Mouse (Mus musculus): Measurements from ENCODE around the gene Ptpre. TPM values are rescaled to one million over a fixed set of nuclear protein-coding genes. Genes with fewer than 3 reads are reported as not detected.

Ptpre gene
- total and polyA plus RNA-seq, 2 experiments from 2014 or later: 2.0 to 4.0 TPM

DNA sequence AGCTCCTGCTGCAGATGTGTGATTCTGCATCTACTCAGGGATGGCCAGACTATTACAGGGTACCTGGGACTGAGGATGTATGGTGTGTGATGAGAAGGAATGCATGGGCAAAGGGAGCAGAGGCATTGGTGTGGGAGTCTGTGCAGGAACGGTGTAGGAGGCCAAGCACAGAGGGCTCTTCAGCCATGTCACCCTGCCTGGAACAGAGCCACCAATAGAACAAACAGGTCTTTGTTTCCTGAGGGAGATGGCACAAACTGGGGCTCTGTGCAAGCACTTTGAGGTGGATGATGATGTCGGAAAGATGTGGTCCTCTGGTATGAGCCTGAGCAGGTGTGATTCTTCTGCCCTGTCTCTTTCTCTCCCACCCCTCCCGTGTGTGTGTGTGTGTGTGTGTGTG is 5.8 kb downstream of the Ptpre start:
- TF ChIP-seq EP300 (IDR thresholded peaks at IDR 0.05; ENCODE audit: low read depth): no peak
- no peak for TF ChIP-seq CTCF (IDR thresholded peaks at IDR 0.05; ENCODE audit: low read depth)
- no peak overlapping the region for H3K4me2 ChIP-seq (ENCODE audit: low read depth, low read length)
- no peak for DNase-seq (ENCODE audit: low spot score)
- peaks cover 17% of the 10 kb centered on the region for H3K27me3 ChIP-seq (ENCODE audit: control insufficient read depth, insufficient read depth, low read length)
- no peak overlapping the region for H3K4me3 ChIP-seq (ENCODE audit: low read depth, low read length)
- no peak for ATAC-seq (ENCODE audit: insufficient read depth, low read depth)
- no peaks in the 10 kb centered on the region for H3K36me3 ChIP-seq (replicated peaks; ENCODE audit: control insufficient read depth, insufficient read depth, low read length)
- H3K27ac ChIP-seq (ENCODE audit: low read depth): no peak overlapping the region
- no peak overlapping the region for H3K9ac ChIP-seq (replicated peaks; ENCODE audit: low read depth, low read length)
- WGBS: 59% methylated on average over 3 of the region's 3 CpGs
- 0 out of 2 replicates have a peak, but pooled peaks cover 3% of the 10 kb centered on the region for H3K4me1 ChIP-seq (ENCODE audit: control insufficient read depth, insufficient read depth)
- no peaks in the 10 kb centered on the region for H3K9me3 ChIP-seq (replicated peaks; ENCODE audit: control insufficient read depth, low read length)

DNA sequence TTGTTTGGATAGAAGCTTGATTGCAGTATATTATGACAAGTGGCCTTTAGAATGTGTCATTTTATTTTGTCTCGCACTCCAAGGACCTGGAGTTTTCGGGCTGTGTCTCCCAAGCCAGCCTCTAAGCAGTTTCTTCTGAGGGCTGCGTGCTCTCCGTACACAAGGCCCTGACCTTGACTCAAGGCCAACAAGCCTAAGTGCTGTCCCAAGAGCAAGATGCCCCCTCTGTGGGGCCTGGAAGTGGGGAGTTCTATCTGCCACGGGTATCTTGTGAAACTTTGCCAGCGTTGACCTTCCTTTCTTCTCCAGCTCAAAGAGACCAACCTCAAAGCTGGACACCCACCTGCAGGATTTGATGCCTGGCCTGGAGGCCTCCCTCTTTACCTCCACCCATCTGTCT is 7.0 kb downstream of the Ptpre start:
- Histone ChIP-seq H3K27me3 (ENCODE audit: control insufficient read depth, insufficient read depth, low read length) (peaks cover 5% of the 10 kb centered on the region), H3K4me2 (ENCODE audit: low read depth, low read length) (no peak overlapping the region), H3K4me3 (ENCODE audit: low read depth, low read length) (no peak overlapping the region), H3K9me3 (replicated peaks; ENCODE audit: control insufficient read depth, low read length) (no peaks in the 10 kb centered on the region), H3K36me3 (replicated peaks; ENCODE audit: control insufficient read depth, insufficient read depth, low read length) (no peaks in the 10 kb centered on the region), H3K4me1 (ENCODE audit: control insufficient read depth, insufficient read depth) (no peaks in the 10 kb centered on the region), H3K9ac (replicated peaks; ENCODE audit: low read depth, low read length) (no peak overlapping the region), H3K27ac (ENCODE audit: low read depth) (no peak overlapping the region)
- 85% methylated on average over 6 of the region's 6 CpGs for WGBS
- DNase-seq (ENCODE audit: low spot score) (no peak), ATAC-seq (ENCODE audit: insufficient read depth, low read depth) (no peak)
- TF ChIP-seq CTCF (IDR thresholded peaks at IDR 0.05; ENCODE audit: low read depth) (no peak), EP300 (IDR thresholded peaks at IDR 0.05; ENCODE audit: low read depth) (no peak)

DNA sequence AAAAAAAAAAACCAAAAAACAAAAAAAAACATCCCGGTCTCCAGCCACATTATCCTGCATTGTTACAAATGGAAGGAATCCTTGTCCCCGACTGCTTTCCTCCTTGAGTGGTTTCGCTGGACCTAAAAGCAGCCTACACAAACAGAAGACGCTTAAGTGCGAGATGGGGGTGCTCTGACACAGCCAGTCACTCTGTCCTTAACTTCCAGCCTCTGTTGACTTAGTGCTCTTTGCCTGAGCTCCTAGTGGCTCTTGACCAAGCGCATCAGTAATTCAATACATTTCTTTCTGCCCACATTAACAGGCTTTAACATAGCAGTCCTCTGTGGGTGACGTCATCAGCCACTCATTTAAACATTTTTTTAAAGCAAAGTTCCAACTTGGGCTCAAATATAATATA is 8.7 kb downstream of the Ptpre start:
- no peak overlapping the region for H3K4me2 ChIP-seq (ENCODE audit: low read depth, low read length)
- H3K4me1 ChIP-seq (ENCODE audit: control insufficient read depth, insufficient read depth): no peaks in the 10 kb centered on the region
- no peaks in the 10 kb centered on the region for H3K36me3 ChIP-seq (replicated peaks; ENCODE audit: control insufficient read depth, insufficient read depth, low read length)
- no peak overlapping the region for H3K9ac ChIP-seq (replicated peaks; ENCODE audit: low read depth, low read length)
- H3K27ac ChIP-seq (ENCODE audit: low read depth): no peak overlapping the region
- TF ChIP-seq EP300 (IDR thresholded peaks at IDR 0.05; ENCODE audit: low read depth) (no peak), CTCF (IDR thresholded peaks at IDR 0.05; ENCODE audit: low read depth) (no peak)
- H3K4me3 ChIP-seq (ENCODE audit: low read depth, low read length): no peak overlapping the region
- WGBS: 70% methylated on average over 7 of the region's 7 CpGs
- H3K27me3 ChIP-seq (ENCODE audit: control insufficient read depth, insufficient read depth, low read length): no peaks in the 10 kb centered on the region
- ATAC-seq (ENCODE audit: insufficient read depth, low read depth): no peak
- no peak for DNase-seq (ENCODE audit: low spot score)
- H3K9me3 ChIP-seq (replicated peaks; ENCODE audit: control insufficient read depth, low read length): no peaks in the 10 kb centered on the region

DNA sequence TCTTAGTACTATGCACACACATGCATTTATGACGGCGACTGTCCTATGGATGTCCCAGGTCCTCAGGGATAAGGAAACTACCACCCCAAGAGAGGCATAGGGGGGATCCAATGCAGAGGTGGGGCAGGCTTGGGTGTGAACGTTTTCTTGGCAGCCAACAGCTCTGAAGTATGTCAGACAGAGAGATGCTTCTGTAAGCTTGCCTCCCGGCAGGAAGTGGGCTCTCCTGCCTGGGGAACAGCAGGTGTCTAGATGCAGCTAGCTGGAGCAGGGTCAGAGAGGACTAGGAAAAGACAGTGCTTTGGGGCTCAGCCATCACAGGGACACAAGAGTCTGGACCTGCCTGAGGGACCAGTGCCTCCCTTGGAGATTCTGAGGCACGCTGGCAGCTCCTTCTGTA is 9.2 kb downstream of the Ptpre start:
- ATAC-seq (ENCODE audit: insufficient read depth, low read depth) (no peak), DNase-seq (ENCODE audit: low spot score) (no peak)
- no peaks in the 10 kb centered on the region for H3K27me3 ChIP-seq (ENCODE audit: control insufficient read depth, insufficient read depth, low read length)
- peaks cover 5% of the 10 kb centered on the region for H3K4me1 ChIP-seq (ENCODE audit: control insufficient read depth, insufficient read depth)
- H3K27ac ChIP-seq (ENCODE audit: low read depth): no peak overlapping the region
- no peak overlapping the region for H3K9ac ChIP-seq (replicated peaks; ENCODE audit: low read depth, low read length)
- 49% methylated on average over 5 of the region's 5 CpGs for WGBS
- H3K36me3 ChIP-seq (replicated peaks; ENCODE audit: control insufficient read depth, insufficient read depth, low read length): no peaks in the 10 kb centered on the region
- H3K9me3 ChIP-seq (replicated peaks; ENCODE audit: control insufficient read depth, low read length): no peaks in the 10 kb centered on the region
- H3K4me3 ChIP-seq (ENCODE audit: low read depth, low read length): no peak overlapping the region
- no peak overlapping the region for H3K4me2 ChIP-seq (ENCODE audit: low read depth, low read length)
- TF ChIP-seq CTCF (IDR thresholded peaks at IDR 0.05; ENCODE audit: low read depth): no peak
- no peak for TF ChIP-seq EP300 (IDR thresholded peaks at IDR 0.05; ENCODE audit: low read depth)

DNA sequence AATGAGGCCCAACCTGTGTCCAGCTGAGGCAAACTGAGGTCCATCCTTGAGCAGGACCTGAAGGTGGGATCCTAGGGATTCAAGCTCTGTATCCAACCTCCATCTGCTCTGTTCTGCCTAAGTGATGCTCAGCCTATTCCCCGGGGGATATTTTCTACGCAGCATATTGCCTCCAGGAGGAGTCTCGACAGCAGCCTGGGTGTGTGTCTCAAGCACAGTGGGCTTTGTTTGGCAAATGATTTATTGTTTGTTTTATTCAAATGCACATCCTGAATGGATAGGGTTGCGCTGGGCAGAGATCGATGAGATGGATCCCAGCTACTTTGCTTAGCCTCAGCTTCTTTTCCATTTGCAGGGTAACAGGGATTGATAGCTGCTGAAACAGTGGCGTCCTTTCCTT is 11.2 kb downstream of the Ptpre start:
- no peaks in the 10 kb centered on the region for H3K9me3 ChIP-seq (replicated peaks; ENCODE audit: control insufficient read depth, low read length)
- WGBS: 80% methylated on average over 6 of the region's 6 CpGs
- H3K27ac ChIP-seq (ENCODE audit: low read depth): no peak overlapping the region
- DNase-seq (ENCODE audit: low spot score) (no peak), ATAC-seq (ENCODE audit: insufficient read depth, low read depth) (no peak)
- no peaks in the 10 kb centered on the region for H3K36me3 ChIP-seq (replicated peaks; ENCODE audit: control insufficient read depth, insufficient read depth, low read length)
- no peak overlapping the region for H3K4me3 ChIP-seq (ENCODE audit: low read depth, low read length)
- no peak overlapping the region for H3K9ac ChIP-seq (replicated peaks; ENCODE audit: low read depth, low read length)
- TF ChIP-seq EP300 (IDR thresholded peaks at IDR 0.05; ENCODE audit: low read depth) (no peak), CTCF (IDR thresholded peaks at IDR 0.05; ENCODE audit: low read depth) (no peak)
- no peaks in the 10 kb centered on the region for H3K27me3 ChIP-seq (ENCODE audit: control insufficient read depth, insufficient read depth, low read length)
- H3K4me2 ChIP-seq (ENCODE audit: low read depth, low read length): no peak overlapping the region
- H3K4me1 ChIP-seq (ENCODE audit: control insufficient read depth, insufficient read depth): peaks cover 8% of the 10 kb centered on the region

DNA sequence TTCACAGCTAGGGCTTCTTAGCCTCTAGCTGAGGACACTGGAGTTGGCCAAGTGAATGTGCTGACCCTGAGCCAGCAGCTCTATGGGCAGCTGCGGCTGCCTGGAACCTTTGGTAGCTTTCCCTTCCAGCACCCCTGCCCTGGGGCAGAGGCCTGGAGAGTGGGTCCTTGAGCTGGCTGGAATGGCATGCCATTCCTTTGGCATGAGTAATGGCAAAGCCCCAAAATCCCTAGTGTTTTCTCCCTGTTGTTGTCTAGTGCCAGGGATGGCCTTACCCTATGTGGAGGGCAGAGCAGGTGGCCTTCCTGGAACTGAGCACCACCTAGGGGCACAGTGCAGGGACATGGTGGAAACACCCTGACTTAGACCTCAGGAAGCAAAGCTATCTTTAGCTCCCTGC is 14.3 kb downstream of the Ptpre start:
- H3K4me3 ChIP-seq (ENCODE audit: low read depth, low read length): no peak overlapping the region
- H3K36me3 ChIP-seq (replicated peaks; ENCODE audit: control insufficient read depth, insufficient read depth, low read length): no peaks in the 10 kb centered on the region
- peak overlapping the region; percentile 10 for H3K27ac ChIP-seq (ENCODE audit: low read depth)
- ATAC-seq (ENCODE audit: insufficient read depth, low read depth) (peak; percentile 89), DNase-seq (ENCODE audit: low spot score) (peak; percentile 53)
- WGBS: 31% methylated on average over 1 of the region's 1 CpGs
- H3K9me3 ChIP-seq (replicated peaks; ENCODE audit: control insufficient read depth, low read length): no peaks in the 10 kb centered on the region
- H3K27me3 ChIP-seq (ENCODE audit: control insufficient read depth, insufficient read depth, low read length): no peaks in the 10 kb centered on the region
- no peak for TF ChIP-seq EP300 (IDR thresholded peaks at IDR 0.05; ENCODE audit: low read depth)
- peak; percentile 20; the same call in 1 of the 2 replicates for TF ChIP-seq CTCF (IDR thresholded peaks at IDR 0.05; ENCODE audit: low read depth)
- H3K4me2 ChIP-seq (ENCODE audit: low read depth, low read length): no peak overlapping the region
- H3K4me1 ChIP-seq (ENCODE audit: control insufficient read depth, insufficient read depth): peaks cover 8% of the 10 kb centered on the region
- no peak overlapping the region for H3K9ac ChIP-seq (replicated peaks; ENCODE audit: low read depth, low read length)

Data from heart, postnatal 0 days (tissue).